Mouse (Mus musculus): ENCODE measurements at regions not wholly inside any gene's neighbourhood (a gene's known extent, or its start where the extent isn't known, plus 50 kb on each side); places are given as distances from the start of the nearest gene placed in this dataset.

GRCm38 (mm10) chr6:143484941-143485340, 317.9 kb downstream of the Etnk1 start:
- DNase-seq (ENCODE audit: low spot score in 2 of 2), result no peak

- no peak for DNase-seq (ENCODE audit: low spot score in 2 of 2)
Observed at GRCm38 (mm10) chr6:143487003-143487402, 320.0 kb downstream of the Etnk1 start.

GRCm38 (mm10) chr6:143490019-143490418, 323.0 kb downstream of the Etnk1 start:
- no peak for DNase-seq (ENCODE audit: low spot score in 2 of 2)

GRCm38 (mm10) chr6:143491380-143491779, 324.4 kb downstream of the Etnk1 start:
- DNase-seq (ENCODE audit: low spot score in 2 of 2), result no peak

- no peak for DNase-seq (ENCODE audit: low spot score in 2 of 2)
Observed at GRCm38 (mm10) chr6:143493543-143493942, 326.5 kb downstream of the Etnk1 start.

- DNase-seq (ENCODE audit: low spot score in 2 of 2), result no peak
Observed at GRCm38 (mm10) chr6:143494341-143494740, 327.3 kb downstream of the Etnk1 start.

- no peak for DNase-seq (ENCODE audit: low spot score in 2 of 2)
Observed at GRCm38 (mm10) chr6:143494886-143495285, 327.9 kb downstream of the Etnk1 start.

GRCm38 (mm10) chr6:143498764-143499163, 331.7 kb downstream of the Etnk1 start:
- no peak for DNase-seq (ENCODE audit: low spot score in 2 of 2)

GRCm38 (mm10) chr6:143499259-143500043, 332.4 kb downstream of the Etnk1 start:
- DNase-seq (ENCODE audit: low spot score in 2 of 2), result no peak

- DNase-seq (ENCODE audit: low spot score in 2 of 2), result no peak
Observed at GRCm38 (mm10) chr6:143502803-143503202, 335.8 kb downstream of the Etnk1 start.

GRCm38 (mm10) chr6:143503953-143504352, 336.9 kb downstream of the Etnk1 start:
- DNase-seq (ENCODE audit: low spot score in 2 of 2), result no peak

- no peak for DNase-seq (ENCODE audit: low spot score in 2 of 2)
Observed at GRCm38 (mm10) chr6:143513459-143513858, 346.4 kb downstream of the Etnk1 start.

GRCm38 (mm10) chr6:143515137-143515536, 348.1 kb downstream of the Etnk1 start:
- no peak for DNase-seq (ENCODE audit: low spot score in 2 of 2)

GRCm38 (mm10) chr6:143516746-143517145, 349.7 kb downstream of the Etnk1 start:
- DNase-seq (ENCODE audit: low spot score in 2 of 2), result no peak

- DNase-seq (ENCODE audit: low spot score in 2 of 2), result no peak
Observed at GRCm38 (mm10) chr6:143518476-143518875, 351.5 kb downstream of the Etnk1 start.

GRCm38 (mm10) chr6:143519668-143520067, 352.6 kb downstream of the Etnk1 start:
- DNase-seq (ENCODE audit: low spot score in 2 of 2), result no peak

- no peak for DNase-seq (ENCODE audit: low spot score in 2 of 2)
Observed at GRCm38 (mm10) chr6:143525092-143525491, 358.1 kb downstream of the Etnk1 start.

- DNase-seq (ENCODE audit: low spot score in 2 of 2), result no peak
Observed at GRCm38 (mm10) chr6:143528898-143529297, 361.9 kb downstream of the Etnk1 start.

GRCm38 (mm10) chr6:143530372-143531224, 363.6 kb downstream of the Etnk1 start:
- no peak for DNase-seq (ENCODE audit: low spot score in 2 of 2)

GRCm38 (mm10) chr6:143531477-143531876, 364.5 kb downstream of the Etnk1 start:
- no peak for DNase-seq (ENCODE audit: low spot score in 2 of 2)

- DNase-seq (ENCODE audit: low spot score in 2 of 2), result no peak
Observed at GRCm38 (mm10) chr6:143532380-143532779, 365.4 kb downstream of the Etnk1 start.

- DNase-seq (ENCODE audit: low spot score in 2 of 2), result no peak
Observed at GRCm38 (mm10) chr6:143535265-143535664, 368.2 kb downstream of the Etnk1 start.

- no peak for DNase-seq (ENCODE audit: low spot score in 2 of 2)
Observed at GRCm38 (mm10) chr6:143535726-143536125, 368.7 kb downstream of the Etnk1 start.
